Mouse (Mus musculus) thymus, adult 2 months (tissue): ENCODE measurements around the gene Vps35l. TPM values are rescaled to one million over a fixed set of nuclear protein-coding genes. Genes with fewer than 3 reads are reported as not detected.

ENCODE experiments used
- DNase-seq: peaks from one replicate; pipeline ENCODE4 v3.0.0; 2021
- H3K27ac ChIP-seq: fragments of 200-500 bp; 2 replicates; pipeline ENCODE4 v1.5.1; 2012; ENCODE audit warnings: low read length, control low read depth; ENCODE audit not compliant: control insufficient read depth, insufficient read depth
- H3K27me3 ChIP-seq: fragments of 200-500 bp; 2 replicates; pipeline ENCODE4 v1.6.1; 2012; ENCODE audit warnings: mild to moderate bottlenecking, low read length, moderate library complexity, mixed read lengths; ENCODE audit not compliant: control insufficient read depth, insufficient read depth
- H3K36me3 ChIP-seq: fragments of 200-500 bp; 2 replicates; pipeline ENCODE4 v1.6.1; 2012; ENCODE audit warnings: mild to moderate bottlenecking, low read length, moderate library complexity; ENCODE audit not compliant: control insufficient read depth, insufficient read depth
- H3K4me1 ChIP-seq: fragments of 200-500 bp; replicated peaks from 2 replicates; pipeline ENCODE4 v1.6.1; 2012; ENCODE audit warnings: low read length; ENCODE audit not compliant: control insufficient read depth, insufficient read depth
- H3K4me3 ChIP-seq: fragments of 200-500 bp; 2 replicates; pipeline ENCODE4 v1.5.1; 2012; ENCODE audit warnings: mild to moderate bottlenecking, low read length, control low read depth, moderate library complexity; ENCODE audit not compliant: control insufficient read depth, insufficient read depth
- CTCF ChIP-seq: fragments of 200-500 bp; IDR thresholded peaks from 2 replicates; pipeline ENCODE4 v1.5.1; 2012; ENCODE audit warnings: mild to moderate bottlenecking, control low read depth, low read length, moderate library complexity, borderline replicate concordance; ENCODE audit not compliant: control insufficient read depth, poor library complexity, insufficient read depth; ENCODE audit errors: extremely low read depth
- POLR2A ChIP-seq: fragments of 200-500 bp; IDR thresholded peaks from 2 replicates; pipeline ENCODE4 v1.6.1; 2012; ENCODE audit warnings: mild to moderate bottlenecking, low read length, control low read depth, moderate library complexity; ENCODE audit not compliant: control insufficient read depth, poor library complexity, insufficient read depth; ENCODE audit errors: extremely low read depth
- WGBS: fragments of 180-500 bp; shearing (Covaris S2); methylation state at CpG from one replicate; pipeline ENCODE4 v1.1.7; 2018; 5-methylcytosine and 5-hydroxymethylcytosine counted together
- polyA plus RNA-seq: library from polyadenylated mRNA; depleted of rRNA; stranded (reverse); fragments of >200 nt; gene quantifications from 2 replicates; pipeline ENCODE4 v1.2.3, GENCODE M21; 2012

The Vps35l gene
- polyA plus RNA-seq, 1 experiment, result 56.2 TPM

- DNase-seq, result no peak
- Histone ChIP-seq H3K27ac (no peak overlapping the region), H3K4me1 (peaks cover 2% of the 10 kb centered on the region; the same call in 1 of the 2 replicates), H3K27me3 (no peaks in the 10 kb centered on the region), H3K36me3 (no peaks in the 10 kb centered on the region), H3K4me3 (no peak overlapping the region)
- TF ChIP-seq CTCF (no peak), POLR2A (no peak)
- WGBS, result 92% methylated on average over 5 of the region's 5 CpGs
Observed at GRCm38 (mm10) chr7:118710776-118711175, 29.2 kb upstream of the Vps35l start.

DNA sequence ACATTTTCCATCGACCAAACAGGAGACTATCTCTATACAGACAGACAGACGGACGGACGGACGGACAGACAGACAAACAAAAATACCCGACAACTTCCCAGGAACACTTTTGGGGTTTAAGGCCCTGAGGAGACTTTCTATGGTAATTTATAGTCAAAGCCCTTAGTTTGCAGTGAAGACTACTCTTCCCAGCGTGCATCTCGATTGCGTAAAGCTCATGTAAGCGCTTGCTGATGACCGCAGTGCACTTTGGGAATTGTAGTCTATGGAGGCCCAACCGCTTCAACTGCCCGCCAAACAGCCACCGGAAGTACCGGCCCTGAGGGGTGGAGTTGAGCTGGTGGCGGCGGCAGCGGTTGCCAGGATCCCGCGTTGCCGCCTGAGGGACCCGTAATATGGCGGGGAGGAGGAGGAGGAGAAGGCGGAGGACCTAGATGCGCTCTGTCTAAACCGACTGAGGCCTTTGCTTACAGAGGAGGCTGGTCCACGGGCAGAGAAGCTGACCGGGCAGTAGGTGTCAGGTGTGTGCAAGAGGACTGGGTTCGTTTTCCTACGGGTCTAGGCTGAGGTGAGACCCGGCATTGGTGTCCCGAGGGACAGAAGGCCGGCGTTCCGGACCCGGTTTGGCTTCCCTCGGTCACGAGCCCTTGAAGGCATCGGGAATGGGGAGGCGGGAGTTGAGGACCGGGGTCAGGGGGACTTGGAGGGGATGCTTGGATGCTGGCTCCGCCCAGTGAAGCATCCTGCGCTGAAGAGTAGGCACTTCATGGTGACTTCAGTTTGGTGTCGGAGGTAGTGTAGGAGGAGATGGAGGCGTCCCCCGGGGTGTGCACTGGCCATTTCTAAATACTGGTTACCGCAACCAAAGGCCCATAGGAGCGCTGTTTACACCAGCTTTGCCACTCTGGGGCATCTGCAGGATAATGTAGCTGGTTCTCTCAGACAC lies 27.5 kb upstream of the Vps35l start, which contains the start of gene Ccp110:
TSS of gene Ccp110 (plus strand) at position 325 of the 946 bp plus-strand sequence.
- peak within 1 kb of the TSS; percentile 72 for H3K4me3 ChIP-seq
- peaks cover 2% of the 10 kb centered on the region; the same call in 1 of the 2 replicates for H3K4me1 ChIP-seq
- H3K36me3 ChIP-seq, result no peaks in the 10 kb centered on the region
- H3K27ac ChIP-seq, result no peak within 1 kb of the TSS
- DNase-seq, result peak; percentile 94
- 2% methylated on average over 48 of the region's 48 CpGs for WGBS
- no peaks in the 10 kb centered on the region for H3K27me3 ChIP-seq
- TF ChIP-seq CTCF (peak; percentile 28; the same call in 1 of the 2 replicates), POLR2A (no peak)

GRCm38 (mm10) chr7:118714873-118715272 lies 25.2 kb upstream of the Vps35l start:
- Histone ChIP-seq H3K27ac (no peak overlapping the region), H3K4me1 (peaks cover 2% of the 10 kb centered on the region; the same call in 1 of the 2 replicates), H3K27me3 (no peaks in the 10 kb centered on the region), H3K36me3 (no peaks in the 10 kb centered on the region; the same call in 1 of the 2 replicates), H3K4me3 (no peak overlapping the region)
- DNase-seq, result no peak
- TF ChIP-seq CTCF (no peak), POLR2A (no peak)
- WGBS, result 94% methylated on average over 1 of the region's 1 CpGs

- peaks cover 4% of the 10 kb centered on the region; the same call in 1 of the 2 replicates for H3K36me3 ChIP-seq
- H3K27me3 ChIP-seq, result no peaks in the 10 kb centered on the region
- H3K4me3 ChIP-seq, result no peak overlapping the region
- no peak overlapping the region for H3K27ac ChIP-seq
- no peaks in the 10 kb centered on the region for H3K4me1 ChIP-seq
- DNase-seq, result no peak
- TF ChIP-seq CTCF, result no peak
- TF ChIP-seq POLR2A, result no peak
- WGBS, result 98% methylated on average over 4 of the region's 4 CpGs
Observed at GRCm38 (mm10) chr7:118718066-118718465, 22.0 kb upstream of the Vps35l start.

- Histone ChIP-seq H3K27ac (no peak overlapping the region), H3K36me3 (peaks cover 12% of the 10 kb centered on the region; the same call in 1 of the 2 replicates), H3K4me1 (no peaks in the 10 kb centered on the region), H3K4me3 (no peak overlapping the region), H3K27me3 (no peaks in the 10 kb centered on the region)
- no peak for DNase-seq
- WGBS, result 88% methylated on average over 9 of the region's 9 CpGs
- TF ChIP-seq CTCF (no peak), POLR2A (no peak)
Observed at GRCm38 (mm10) chr7:118723927-118724326, 16.1 kb upstream of the Vps35l start.

DNA sequence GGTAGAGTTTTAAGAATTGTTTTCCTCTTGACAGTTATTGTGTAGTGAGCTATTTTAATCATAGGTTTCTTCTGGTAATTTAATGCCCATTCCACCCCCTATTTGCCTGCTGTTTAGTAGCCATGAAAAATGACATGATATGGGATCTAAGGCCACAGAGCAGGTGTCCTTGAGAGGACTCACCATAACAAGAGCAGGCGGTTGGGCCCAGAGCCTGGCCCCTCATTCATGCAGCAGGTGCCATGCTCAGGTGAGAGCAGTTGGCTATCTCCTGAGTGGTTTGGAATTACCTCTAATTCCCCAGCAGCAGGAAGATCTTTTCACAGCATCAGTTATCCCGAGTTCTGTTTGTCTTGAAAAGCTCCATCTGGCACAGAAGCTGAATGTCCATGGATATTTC lies 14.6 kb upstream of the Vps35l start:
- H3K27me3 ChIP-seq, result no peaks in the 10 kb centered on the region
- TF ChIP-seq CTCF (no peak), POLR2A (no peak)
- H3K27ac ChIP-seq, result no peak overlapping the region
- DNase-seq, result no peak
- no peaks in the 10 kb centered on the region for H3K4me1 ChIP-seq
- WGBS, result 92% methylated on average over 2 of the region's 2 CpGs
- H3K4me3 ChIP-seq, result no peak overlapping the region
- peaks cover 12% of the 10 kb centered on the region; the same call in 1 of the 2 replicates for H3K36me3 ChIP-seq
